Mouse (Mus musculus): Measurements from ENCODE around the gene Fcgrt.

DNA sequence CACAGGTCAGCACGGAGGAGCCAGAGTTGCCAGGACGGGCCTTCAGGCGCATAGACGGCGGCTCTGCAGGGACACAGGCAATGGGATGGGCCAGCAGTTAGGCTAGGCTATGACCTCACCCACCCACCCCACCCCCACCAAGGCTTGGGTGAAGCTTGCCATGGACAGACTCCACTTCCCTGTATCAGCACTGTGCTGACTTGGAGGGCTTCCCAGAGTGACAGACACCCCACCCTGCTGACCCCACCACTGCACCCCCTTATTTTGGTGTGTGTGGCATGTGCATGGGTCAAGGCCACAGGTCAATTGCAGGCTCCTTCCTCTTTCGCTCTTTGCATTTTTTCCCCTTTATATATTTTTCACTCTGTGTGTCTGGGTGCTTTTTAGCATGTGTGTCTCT, 8.3 kb downstream of the Fcgrt start:
- TF ChIP-seq CTCF (IDR thresholded peaks at IDR 0.05; ENCODE audit: insufficient read depth, low read length): no peak
- no peak for TF ChIP-seq POLR2A (IDR thresholded peaks at IDR 0.05; ENCODE audit: borderline replicate concordance, extremely low read depth, low read depth, low read length)
